Mouse (Mus musculus): Measurements from ENCODE around the gene Pgghg.

GRCm38 (mm10) chr7:140971479-140972171 is 30.4 kb downstream of the Pgghg start:
- TF ChIP-seq HCFC1 (IDR thresholded peaks at IDR 0.05; ENCODE audit: low read depth, low read length) (peak; percentile 57), POLR2AphosphoS2 (IDR thresholded peaks at IDR 0.05; ENCODE audit: low read depth, low read length) (no peak), EP300 (IDR thresholded peaks at IDR 0.05; ENCODE audit: low read length) (peak; percentile 30; the same call in 1 of the 2 replicates), ZC3H11A (IDR thresholded peaks at IDR 0.05; ENCODE audit: low read depth, low read length) (no peak), ETS1 (conservative IDR thresholded peaks at IDR 0.05; ENCODE audit: low read depth, low read length) (no peak), MAZ (IDR thresholded peaks at IDR 0.05; ENCODE audit: low read depth, low read length) (no peak), SMC3 (IDR thresholded peaks at IDR 0.05; ENCODE audit: low read depth, low read length) (no peak)
